Mouse (Mus musculus) liver, embryonic 14.5 days (tissue): ENCODE results near the gene Acer3. TPM values are rescaled to one million over a fixed set of nuclear protein-coding genes. Genes with fewer than 3 reads are reported as not detected.

Experiments used
- ATAC-seq: fragments of 200-750 bp; cut with Nextera tagmentation; 2 replicates; pipeline ENCODE4 v1.8.0; 2017; ENCODE audit warnings: moderate number of reproducible peaks, mild to moderate bottlenecking, moderate library complexity; ENCODE audit not compliant: insufficient read depth
- DNase-seq, 3 experiments: peaks; one replicate each; pipeline ENCODE4 v3.0.0-alpha.2; 2012 to 2013; ENCODE audit warnings: low read depth in 3 of 3, low spot score in 3 of 3
- H3K27ac ChIP-seq: fragments of 300-500 bp; sonication (generic); 2 replicates; pipeline ENCODE4 v1.5.1; 2014; ENCODE audit warnings: moderate library complexity, mild to moderate bottlenecking, control low read depth, inconsistent platforms
- H3K27me3 ChIP-seq: fragments of 300-500 bp; sonication (generic); 2 replicates; pipeline ENCODE4 v1.6.1; 2014; ENCODE audit warnings: mild to moderate bottlenecking, low read length, moderate library complexity; ENCODE audit not compliant: control insufficient read depth, insufficient read depth
- H3K36me3 ChIP-seq: fragments of 300-500 bp; sonication (generic); replicated peaks from 2 replicates; pipeline ENCODE4 v1.6.1; 2014; ENCODE audit warnings: low read depth; ENCODE audit not compliant: control insufficient read depth, insufficient read depth
- H3K4me1 ChIP-seq, 2 experiments: fragments of 200-500 bp in 1 of 2; fragments of 300-500 bp in 1 of 2; sonication (generic) in 1 of 2; replicated peaks; 2 replicates each; pipeline ENCODE4 v1.6.1; 2012 to 2014; ENCODE audit warnings: antibody characterized with exemption in 1 of 2, inconsistent platforms in 1 of 2, low read length in 1 of 2; ENCODE audit not compliant: control insufficient read depth in 2 of 2, insufficient read depth in 2 of 2
- H3K4me2 ChIP-seq: fragments of 300-500 bp; sonication (generic); 2 replicates; pipeline ENCODE4 v1.6.1; 2014; ENCODE audit warnings: low read depth, mild to moderate bottlenecking, control low read depth, moderate library complexity
- H3K4me3 ChIP-seq, 2 experiments: fragments of 200-500 bp in 1 of 2; fragments of 300-500 bp in 1 of 2; sonication (generic) in 1 of 2; 2 replicates each; pipeline ENCODE4 v1.5.1; 2012 to 2014; ENCODE audit warnings: low read depth in 2 of 2, low read length in 2 of 2, mild to moderate bottlenecking in 2 of 2, control low read depth in 1 of 2, inconsistent platforms in 1 of 2, moderate library complexity in 1 of 2; ENCODE audit not compliant: insufficient read depth in 1 of 2
- H3K9ac ChIP-seq: fragments of 300-500 bp; sonication (generic); replicated peaks from 2 replicates; pipeline ENCODE4 v1.6.1; 2014; ENCODE audit warnings: mild to moderate bottlenecking, control low read depth, moderate library complexity
- H3K9me3 ChIP-seq: fragments of 300-500 bp; sonication (generic); 2 replicates; pipeline ENCODE4 v1.6.1; 2016; ENCODE audit warnings: low read length, mixed read lengths; ENCODE audit not compliant: control insufficient read depth
- CTCF ChIP-seq: IDR thresholded peaks from 2 replicates; pipeline ENCODE4 v1.5.1; 2016; ENCODE audit warnings: antibody characterized with exemption, low read depth, control low read depth
- EP300 ChIP-seq: IDR thresholded peaks from 2 replicates; pipeline ENCODE4 v1.6.1; 2016; ENCODE audit warnings: antibody characterized with exemption, low read depth
- WGBS: fragments of 180-500 bp; shearing (Covaris S2); extraction: QIAGEN DNeasy Blood & Tissue Kit; methylation state at CpG from one replicate; pipeline ENCODE4 v1.1.7; 2014; ENCODE audit not compliant: insufficient replicate concordance; 5-methylcytosine and 5-hydroxymethylcytosine counted together
- polyA plus RNA-seq, 2 experiments: library from polyadenylated mRNA; depleted of rRNA in 1 of 2; stranded (reverse) in 1 of 2; unstranded in 1 of 2; fragments of >200 nt; fragmentation: Nextera tagmentation in 1 of 2; extraction: Ambion mirVana in 1 of 2; gene quantifications; 2 replicates each; pipeline versions ENCODE4 v1.2.1 to v1.2.3; 2012 to 2014

Acer3 gene
- polyA plus RNA-seq, 2 experiments, result 13.8 to 24.0 TPM

GRCm38 (mm10) chr7:98164999-98165528, 155.9 kb downstream of the Acer3 start:
- H3K4me2 ChIP-seq, result peak overlapping the region; percentile 49
- peak; percentile 70 for TF ChIP-seq CTCF
- TF ChIP-seq EP300, result no peak
- H3K27ac ChIP-seq, result peak overlapping the region; percentile 5
- H3K27me3 ChIP-seq, result no peaks in the 10 kb centered on the region
- no peaks in the 10 kb centered on the region for H3K9me3 ChIP-seq
- 0 out of 4 replicates have a peak overlapping the region, but pooled peaks of 1 of the 2 experiments have one; percentile 3 for H3K4me3 ChIP-seq
- peak overlapping the region; percentile 14 for H3K9ac ChIP-seq
- H3K36me3 ChIP-seq, result peaks cover 14% of the 10 kb centered on the region
- WGBS, result 26% methylated on average over 10 of the region's 10 CpGs
- peak; percentile 71 for ATAC-seq
- no peak for DNase-seq
- H3K4me1 ChIP-seq, result peaks cover 21 to 43% of the 10 kb centered on the region in 2 experiments

GRCm38 (mm10) chr7:98164382-98164998, 156.5 kb downstream of the Acer3 start:
- TF ChIP-seq EP300 (no peak), CTCF (no peak)
- H3K27me3 ChIP-seq, result no peaks in the 10 kb centered on the region
- H3K4me3 ChIP-seq, result no peak overlapping the region
- ATAC-seq, result no peak
- WGBS, result 68% methylated on average over 9 of the region's 9 CpGs
- H3K9me3 ChIP-seq, result no peaks in the 10 kb centered on the region
- H3K27ac ChIP-seq, result peak overlapping the region; percentile 5; the same call in 1 of the 2 replicates
- H3K9ac ChIP-seq, result peak overlapping the region; percentile 14; the same call in 1 of the 2 replicates
- H3K4me1 ChIP-seq, result peaks cover 17 to 41% of the 10 kb centered on the region in 2 experiments
- DNase-seq, result no peak
- H3K36me3 ChIP-seq, result peaks cover 14% of the 10 kb centered on the region
- H3K4me2 ChIP-seq, result no peak overlapping the region

GRCm38 (mm10) chr7:98163700-98164099, 157.3 kb downstream of the Acer3 start:
- Histone ChIP-seq H3K4me1 (peaks cover 19 to 45% of the 10 kb centered on the region in 2 experiments), H3K27me3 (no peaks in the 10 kb centered on the region), H3K27ac (no peak overlapping the region), H3K9me3 (no peaks in the 10 kb centered on the region), H3K9ac (no peak overlapping the region), H3K4me3 (no peak overlapping the region), H3K4me2 (no peak overlapping the region), H3K36me3 (peaks cover 14% of the 10 kb centered on the region)
- TF ChIP-seq EP300, result no peak
- 60% methylated on average over 3 of the region's 3 CpGs for WGBS
- no peak for ATAC-seq
- DNase-seq, result no peak

- Histone ChIP-seq H3K4me1 (peaks cover 34 to 60% of the 10 kb centered on the region in 2 experiments), H3K36me3 (peaks cover 16% of the 10 kb centered on the region), H3K27me3 (no peaks in the 10 kb centered on the region), H3K4me3 (no peak overlapping the region), H3K27ac (no peak overlapping the region), H3K4me2 (no peak overlapping the region), H3K9ac (no peak overlapping the region), H3K9me3 (no peaks in the 10 kb centered on the region)
- 71% methylated on average over 6 of the region's 6 CpGs for WGBS
- ATAC-seq, result no peak
- DNase-seq, result no peak
- TF ChIP-seq EP300 (no peak), CTCF (no peak)
Observed at GRCm38 (mm10) chr7:98162239-98162638, 158.8 kb downstream of the Acer3 start.

GRCm38 (mm10) chr7:98160041-98160740, 160.8 kb downstream of the Acer3 start:
- TF ChIP-seq CTCF, result no peak
- no peak for TF ChIP-seq EP300
- no peak overlapping the region for H3K4me2 ChIP-seq
- ATAC-seq (no peak), DNase-seq (no peak)
- H3K9me3 ChIP-seq, result no peaks in the 10 kb centered on the region
- H3K4me3 ChIP-seq, result no peak overlapping the region
- H3K4me1 ChIP-seq, result peaks cover 40 to 66% of the 10 kb centered on the region in 2 experiments
- H3K27ac ChIP-seq, result peak overlapping the region; percentile 20; the same call in 1 of the 2 replicates
- H3K36me3 ChIP-seq, result peaks cover 21% of the 10 kb centered on the region
- H3K9ac ChIP-seq, result no peak overlapping the region
- 59% methylated on average over 8 of the region's 8 CpGs for WGBS
- H3K27me3 ChIP-seq, result no peaks in the 10 kb centered on the region
